Mouse (Mus musculus): ENCODE data around the gene Gm37240.

Gene Gm37240

GRCm38 (mm10) chr3:85340491-85340890, 546.8 kb downstream of the Gm37240 start:
- DNase-seq (ENCODE audit: low spot score in 2 of 2) = no peak

DNA sequence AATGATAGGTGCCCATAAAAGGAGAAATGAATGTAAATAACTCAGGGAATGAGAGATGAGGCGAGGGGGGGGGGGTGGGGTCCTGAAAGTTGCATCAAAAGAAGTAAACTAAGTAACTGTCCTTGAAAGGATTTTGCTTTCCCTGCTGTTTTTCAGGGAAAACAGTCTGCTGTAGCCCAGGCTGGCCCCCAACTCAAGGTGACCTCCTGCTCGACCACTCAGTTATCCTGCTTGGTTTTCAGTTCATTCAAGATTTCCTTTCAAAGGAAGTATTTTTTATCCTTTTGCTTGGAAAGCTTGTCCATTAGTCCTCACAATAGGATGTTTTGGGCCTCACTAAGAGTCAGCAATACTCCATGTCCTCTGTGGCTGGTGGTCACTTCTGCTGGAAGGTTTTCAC, 547.4 kb downstream of the Gm37240 start:
- no peak for DNase-seq (ENCODE audit: low spot score in 2 of 2)

DNA sequence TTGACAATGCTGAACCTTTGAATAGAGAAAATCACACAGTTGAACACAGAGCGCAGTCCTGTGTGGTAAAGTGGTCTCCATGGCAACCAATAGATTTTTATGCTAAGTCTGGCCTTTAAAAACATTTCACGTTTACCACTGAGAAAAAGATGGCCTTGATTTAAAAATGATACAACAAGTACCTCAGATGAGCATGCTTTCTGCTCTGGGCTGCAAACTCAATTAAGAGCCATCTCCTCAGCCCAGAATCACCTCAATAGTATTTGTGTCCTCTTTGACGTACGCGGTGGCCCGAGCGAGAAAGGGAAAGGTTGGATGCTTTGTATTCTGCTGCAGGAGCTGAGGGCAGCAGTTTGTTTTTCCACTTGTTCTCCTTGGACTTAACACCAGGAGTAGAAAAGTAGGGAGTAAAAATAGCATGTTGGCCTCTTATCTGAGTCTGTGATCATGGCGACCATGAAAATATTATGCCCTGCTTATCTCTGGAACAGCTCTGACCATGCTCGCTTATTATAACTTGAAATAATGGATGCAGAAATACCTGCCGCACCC, 548.0 kb downstream of the Gm37240 start:
- DNase-seq (ENCODE audit: low spot score in 2 of 2) = no peak

GRCm38 (mm10) chr3:85338755-85339095, 548.6 kb downstream of the Gm37240 start:
- no peak for DNase-seq (ENCODE audit: low spot score in 2 of 2)

DNA sequence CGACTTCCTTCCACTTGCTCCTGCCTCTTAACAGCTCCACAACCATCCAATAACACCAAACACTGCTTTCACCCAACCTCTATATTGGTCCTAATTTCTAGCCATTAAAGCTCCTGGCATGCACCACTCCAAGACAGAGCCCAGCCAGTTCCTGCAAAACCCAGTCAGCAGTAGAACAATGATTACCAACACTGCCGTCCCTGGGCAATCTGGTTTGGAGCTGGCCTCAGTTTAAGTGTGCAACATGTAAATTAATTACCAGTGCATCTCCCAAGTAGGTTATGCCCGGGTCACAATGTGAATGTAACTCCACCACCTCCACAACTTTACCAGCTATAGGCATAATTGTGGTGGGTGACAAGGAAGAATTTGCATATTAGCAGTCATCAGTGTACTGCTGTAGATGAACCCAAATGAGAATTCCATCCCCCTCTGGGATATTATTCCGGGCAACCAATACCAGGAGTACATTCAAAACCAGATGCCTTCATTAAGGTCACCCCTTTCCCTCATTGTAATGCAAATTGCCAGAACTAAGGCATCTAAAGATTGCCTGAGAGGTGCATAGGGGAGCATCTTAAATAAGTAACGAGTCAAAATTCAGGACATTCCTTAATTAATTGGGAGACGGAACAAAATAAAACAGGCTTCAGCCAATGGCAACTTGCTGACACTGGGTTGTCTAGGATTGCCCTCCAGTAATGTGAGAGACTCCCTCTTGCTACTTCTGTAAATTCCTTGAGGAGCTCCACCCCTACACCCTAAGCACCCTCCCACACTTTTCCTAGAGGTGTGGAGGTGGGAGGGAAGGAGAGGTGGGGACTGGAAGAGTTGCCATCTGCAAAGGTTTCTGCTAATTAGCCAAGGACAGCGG, 549.2 kb downstream of the Gm37240 start:
- DNase-seq (ENCODE audit: low spot score in 2 of 2) = no peak

GRCm38 (mm10) chr3:85335517-85335916, 551.8 kb downstream of the Gm37240 start:
- no peak for DNase-seq (ENCODE audit: low spot score in 2 of 2)

DNA sequence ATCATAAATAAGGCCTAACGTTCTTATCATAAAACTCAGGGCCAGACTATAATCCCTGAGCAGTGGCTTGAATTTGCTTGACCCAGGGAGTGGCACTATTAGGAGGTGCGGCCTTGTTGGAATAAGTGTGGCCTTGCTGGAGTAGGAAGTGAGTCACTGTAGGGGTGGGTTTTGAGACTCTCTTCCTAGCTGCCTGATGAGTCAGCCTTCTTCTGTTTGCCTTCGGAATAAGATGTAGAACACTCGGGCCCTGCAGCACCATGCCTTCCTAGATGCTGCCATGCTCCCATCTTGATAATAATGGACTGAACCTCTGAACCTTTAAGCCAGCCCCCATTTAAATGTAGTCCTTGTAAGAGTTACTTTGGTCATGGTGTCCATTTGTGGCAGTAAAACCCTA, 555.0 kb downstream of the Gm37240 start:
- DNase-seq (ENCODE audit: low spot score in 2 of 2) = no peak

DNA sequence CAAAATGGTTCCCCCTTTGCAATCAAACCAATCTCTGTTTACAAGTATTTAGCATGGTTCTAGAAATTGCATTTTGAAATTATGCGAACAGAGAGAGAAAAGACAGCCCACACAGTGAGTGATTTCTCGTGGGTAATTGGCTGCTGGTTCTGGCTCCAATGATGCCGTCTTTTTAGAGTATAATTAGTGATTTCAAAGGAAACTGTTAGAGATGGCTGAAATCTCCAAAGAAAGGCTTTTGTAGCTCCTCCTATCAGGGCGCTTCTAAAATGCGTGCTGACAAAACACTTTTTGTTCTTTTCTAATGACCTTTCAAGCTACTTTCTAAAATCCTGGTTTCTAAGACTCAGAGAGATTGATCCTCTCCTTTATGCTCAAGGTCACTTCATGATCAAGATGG, 569.1 kb downstream of the Gm37240 start:
- no peak for DNase-seq (ENCODE audit: low spot score in 2 of 2)

DNA sequence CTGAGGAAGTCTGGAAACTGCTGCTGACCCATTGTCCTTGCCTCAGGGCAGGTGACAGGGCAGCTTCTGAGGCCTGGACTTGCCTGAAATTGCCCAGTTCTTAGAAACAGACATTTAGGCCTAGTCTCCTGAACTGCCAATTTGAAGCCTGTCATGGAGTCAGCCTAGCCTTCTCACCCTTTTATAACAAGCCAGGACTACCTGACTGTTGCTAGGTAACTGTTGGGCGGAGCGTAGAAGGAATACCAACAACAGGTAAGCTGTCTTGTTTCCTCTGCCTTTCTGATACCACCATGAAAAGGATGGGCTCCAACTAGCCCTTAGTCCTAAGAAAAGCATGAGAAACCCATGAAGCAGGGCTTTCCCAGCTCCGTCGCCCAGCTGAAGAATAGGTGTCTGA, 570.0 kb downstream of the Gm37240 start:
- no peak for DNase-seq (ENCODE audit: low spot score in 2 of 2)

DNA sequence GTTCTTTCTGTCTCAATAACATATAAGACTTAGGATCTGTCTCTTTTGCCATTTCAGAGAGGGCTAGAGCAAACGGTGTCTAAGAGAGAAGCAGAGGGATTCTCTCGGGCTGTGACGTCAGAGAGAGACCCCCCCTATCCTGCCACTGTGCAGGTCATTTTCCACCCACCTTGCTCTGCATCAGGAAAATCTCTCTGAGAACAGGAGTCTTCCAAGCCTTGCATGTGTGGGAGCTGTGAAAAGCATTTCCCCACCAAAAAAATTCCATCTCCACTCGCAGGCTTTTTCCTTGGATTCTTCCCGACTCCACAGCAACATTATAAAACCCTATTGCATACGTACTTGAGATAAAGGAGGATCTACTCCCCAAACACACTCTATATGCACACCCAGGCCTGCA, 572.4 kb downstream of the Gm37240 start:
- DNase-seq (ENCODE audit: low spot score in 2 of 2) = no peak

- DNase-seq (ENCODE audit: low spot score in 2 of 2) = no peak
Observed at GRCm38 (mm10) chr3:85313646-85314255, 573.6 kb downstream of the Gm37240 start.

GRCm38 (mm10) chr3:85311176-85311575, 576.1 kb downstream of the Gm37240 start:
- DNase-seq (ENCODE audit: low spot score in 2 of 2) = no peak

GRCm38 (mm10) chr3:85310401-85310989, 576.8 kb downstream of the Gm37240 start:
- DNase-seq (ENCODE audit: low spot score in 2 of 2) = no peak

DNA sequence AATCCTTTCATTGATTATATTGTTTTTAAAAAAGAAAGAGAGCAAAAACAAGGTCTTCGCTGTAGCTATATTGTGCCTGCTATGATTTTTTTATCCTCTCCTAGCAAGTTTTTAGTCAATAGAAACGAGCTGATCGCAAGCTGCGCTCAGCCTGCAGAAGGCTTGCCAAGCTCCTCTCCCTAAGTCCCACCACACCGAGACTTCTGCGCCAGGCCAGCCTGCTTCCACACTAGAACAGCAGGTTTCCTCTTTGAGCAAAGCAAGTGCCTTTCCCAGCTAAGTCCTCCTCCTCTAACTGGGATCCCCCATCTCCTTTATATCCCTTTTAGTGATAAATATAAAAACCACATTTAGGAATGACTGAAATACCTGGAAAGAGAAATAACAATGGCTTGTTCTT, 578.1 kb downstream of the Gm37240 start:
- no peak for DNase-seq (ENCODE audit: low spot score in 2 of 2)

GRCm38 (mm10) chr3:85308706-85309105, 578.6 kb downstream of the Gm37240 start:
- DNase-seq (ENCODE audit: low spot score in 2 of 2) = no peak

GRCm38 (mm10) chr3:85301851-85302250, 585.5 kb downstream of the Gm37240 start:
- DNase-seq (ENCODE audit: low spot score in 2 of 2) = no peak

DNA sequence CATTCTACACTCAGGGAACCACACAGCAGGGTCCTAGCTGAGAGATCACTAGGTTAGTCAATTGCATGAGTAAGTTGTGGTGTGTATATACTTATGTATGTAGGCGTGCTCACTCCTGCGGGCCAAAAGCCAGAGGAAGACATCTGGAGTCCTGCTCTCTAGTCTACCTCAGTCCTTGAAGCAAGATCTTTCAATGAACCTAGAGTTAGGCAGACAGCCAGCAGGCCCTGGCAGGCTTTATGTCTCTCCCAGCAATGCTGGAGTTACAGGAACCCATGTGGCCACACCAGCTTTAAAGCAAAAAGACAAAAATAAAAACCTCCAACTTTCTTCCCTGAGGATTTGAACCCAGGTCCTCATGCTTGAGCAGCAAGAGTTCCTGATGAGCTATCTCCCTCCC, 586.0 kb downstream of the Gm37240 start:
- no peak for DNase-seq (ENCODE audit: low spot score in 2 of 2)

DNA sequence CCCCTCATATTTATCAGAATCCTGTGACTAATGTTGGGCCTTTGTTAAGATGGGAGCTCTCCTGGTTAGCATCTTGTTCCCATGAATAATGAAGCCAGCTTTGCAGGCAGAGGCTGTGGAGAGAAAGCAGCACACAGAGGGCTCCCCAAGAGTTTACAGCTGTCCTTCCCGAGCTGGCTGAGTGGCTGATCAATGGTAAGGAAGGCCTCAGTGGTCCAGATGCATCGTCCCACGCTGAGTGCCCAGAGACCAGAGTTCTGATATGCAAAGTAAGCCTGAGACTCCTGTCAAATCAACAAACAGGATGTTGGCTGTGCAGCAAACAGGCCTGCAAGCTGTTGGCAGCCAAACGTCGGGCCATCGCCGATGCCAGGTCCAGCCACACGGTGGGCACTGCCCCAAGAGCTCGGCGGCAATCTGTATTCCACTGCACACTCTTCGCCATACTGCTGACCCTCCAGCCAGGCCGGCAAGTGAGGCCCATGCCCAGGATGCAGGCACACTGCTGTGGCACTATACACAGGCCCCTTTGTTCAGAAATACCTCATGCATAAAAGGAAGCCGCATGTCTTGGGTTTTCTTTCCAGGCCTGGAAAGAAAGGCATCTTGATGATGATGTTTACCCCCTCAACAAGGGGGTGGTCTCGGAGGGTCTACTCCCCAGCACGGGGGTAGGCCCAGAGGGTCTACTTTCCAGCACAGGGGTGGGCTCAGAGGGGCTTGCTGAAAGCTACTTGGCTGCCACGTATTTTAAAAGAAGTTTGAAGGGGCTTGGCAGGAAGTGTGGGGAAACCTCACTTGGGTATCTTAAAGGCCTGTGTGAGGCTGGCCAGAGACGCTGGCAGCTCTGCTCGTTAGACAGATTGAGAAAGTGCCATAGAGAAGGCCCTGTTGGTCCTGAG, 587.4 kb downstream of the Gm37240 start:
- no peak for DNase-seq (ENCODE audit: low spot score in 2 of 2)

- no peak for DNase-seq (ENCODE audit: low spot score in 2 of 2)
Observed at GRCm38 (mm10) chr3:85295229-85295628, 592.1 kb downstream of the Gm37240 start.

- DNase-seq (ENCODE audit: low spot score in 2 of 2) = no peak
Observed at GRCm38 (mm10) chr3:85287627-85288026, 599.7 kb downstream of the Gm37240 start.

DNA sequence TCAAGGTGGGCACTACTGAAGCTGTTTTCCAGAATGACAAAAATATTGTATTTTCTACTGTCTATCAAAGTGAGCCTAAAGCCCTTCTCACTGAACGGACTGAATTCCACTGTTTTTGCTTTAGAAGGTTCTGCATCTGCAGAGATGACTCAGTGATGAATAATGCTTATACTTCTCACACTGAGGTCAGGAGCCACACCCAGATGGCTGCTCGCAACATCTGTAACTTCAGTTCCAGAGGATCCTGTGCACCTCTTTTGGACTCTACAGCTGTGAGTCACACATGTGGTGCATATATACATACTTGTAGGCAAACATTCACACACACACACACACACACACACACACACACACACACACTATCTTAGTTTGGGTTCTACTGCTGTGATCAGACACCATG, 602.8 kb downstream of the Gm37240 start:
- DNase-seq (ENCODE audit: low spot score in 2 of 2) = no peak

- no peak for DNase-seq (ENCODE audit: low spot score in 2 of 2)
Observed at GRCm38 (mm10) chr3:85282816-85283215, 604.5 kb downstream of the Gm37240 start.
